Mouse (Mus musculus) naive thymus-derived CD4-positive, alpha-beta T cell, adult 2 months (primary cell): ENCODE measurements around the gene Adgrl1.
"Not testable (repeated sequence)": the region's sequence is repeated elsewhere in the genome, so short reads cannot be mapped to it uniquely, and the experiment has no call there.

Experiments used
- DNase-seq: peaks from one replicate; pipeline ENCODE4 v3.0.0-alpha.2; 2011; ENCODE audit warnings: low read depth

Gene Adgrl1

DNA sequence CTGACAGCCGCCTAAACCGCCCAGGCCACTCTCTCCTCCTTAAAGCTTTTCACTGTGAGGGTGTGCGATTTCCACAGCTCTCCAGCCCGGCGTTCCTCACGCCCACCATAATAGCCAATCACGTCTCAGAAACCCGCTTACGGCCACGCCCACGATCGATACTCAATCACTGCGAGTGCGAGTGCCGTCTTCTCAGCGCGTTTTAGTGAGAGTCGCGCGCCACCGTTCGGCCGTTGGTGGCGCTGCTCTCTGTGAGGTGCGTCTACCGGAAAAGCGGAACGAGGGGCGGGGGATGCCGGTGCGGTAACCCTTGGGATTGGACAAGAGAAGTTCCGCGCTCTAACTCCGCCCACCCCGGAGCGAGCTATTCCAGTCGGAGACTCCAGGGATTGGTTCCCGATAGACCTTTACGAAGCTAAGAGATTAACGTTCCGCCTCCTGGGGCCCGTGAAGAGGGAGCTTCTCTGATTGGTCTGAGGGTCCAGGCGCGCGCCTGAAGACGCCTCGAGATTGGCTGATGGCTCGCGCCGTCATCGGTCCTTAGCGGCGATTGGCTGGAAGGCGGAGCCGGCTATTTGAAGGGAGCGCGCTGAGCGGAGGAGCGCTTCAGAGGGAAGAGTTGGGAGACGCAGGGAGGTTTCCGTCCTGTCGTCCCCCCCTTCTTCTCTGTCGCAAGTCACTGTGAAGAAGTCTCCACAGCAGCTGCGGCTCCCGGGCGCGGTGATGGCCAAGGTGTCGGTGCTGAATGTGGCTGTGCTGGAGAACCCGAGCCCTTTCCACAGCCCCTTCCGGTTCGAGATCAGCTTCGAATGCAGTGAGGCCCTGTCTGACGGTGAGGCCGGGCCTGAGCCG is 55.4 kb downstream of the Adgrl1 start, which contains the start of the genes Gm10644 and Asf1b:
Gm10644 (minus strand) TSS at position 100 of the 852 bp plus-strand sequence.
Asf1b (plus strand) TSS at position 402 of the 852 bp plus-strand sequence.
- DNase-seq: peak; percentile 99

GRCm38 (mm10) chr8:83955958-83956218 is 56.0 kb downstream of the Adgrl1 start:
- no peak for DNase-seq

GRCm38 (mm10) chr8:83956789-83957188 is 56.9 kb downstream of the Adgrl1 start:
- DNase-seq: peak; percentile 63

GRCm38 (mm10) chr8:83964015-83964765 is 64.3 kb downstream of the Adgrl1 start:
- DNase-seq: no peak

- no peak for DNase-seq
Measured at GRCm38 (mm10) chr8:83967701-83968100, 67.8 kb downstream of the Adgrl1 start.

DNA sequence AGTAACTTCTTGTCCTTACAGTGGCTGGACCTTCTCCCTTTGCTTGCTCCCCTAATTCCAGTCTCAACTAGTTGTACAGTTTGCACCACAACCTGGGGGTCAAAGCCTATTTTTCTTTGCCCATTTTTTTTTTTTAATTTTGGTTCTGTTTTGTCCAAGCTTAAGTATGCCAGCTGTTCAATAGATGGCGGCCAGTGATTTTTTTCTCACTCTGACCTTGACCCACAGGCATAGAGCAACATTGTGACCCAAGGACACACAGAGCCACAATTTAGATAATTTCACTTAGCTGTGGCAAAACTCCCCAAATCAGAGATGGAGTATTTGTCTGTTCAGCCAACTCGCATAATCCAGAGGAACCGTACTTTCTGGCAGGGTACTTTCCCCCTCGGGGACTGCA is 71.2 kb downstream of the Adgrl1 start:
- no peak for DNase-seq

DNA sequence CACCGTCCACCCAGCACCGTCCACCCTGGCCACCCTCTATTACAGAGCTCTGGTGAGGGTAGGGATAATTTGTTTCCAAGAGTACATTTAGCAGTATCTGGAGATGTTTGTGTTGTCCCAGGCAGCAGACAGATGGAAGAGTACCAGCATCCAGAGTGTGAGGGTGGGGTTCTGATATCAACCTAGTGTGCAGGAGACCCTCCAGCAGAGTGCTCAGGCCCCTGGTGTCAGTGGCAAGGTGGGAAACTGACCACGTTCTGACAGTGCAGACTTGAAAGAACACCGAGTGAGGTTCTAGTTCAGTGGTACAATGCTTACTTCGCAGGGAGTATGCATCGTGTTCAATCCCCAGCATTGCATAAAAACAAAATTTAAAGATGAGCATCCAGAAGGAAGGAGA is 71.8 kb downstream of the Adgrl1 start:
- DNase-seq: no peak

DNA sequence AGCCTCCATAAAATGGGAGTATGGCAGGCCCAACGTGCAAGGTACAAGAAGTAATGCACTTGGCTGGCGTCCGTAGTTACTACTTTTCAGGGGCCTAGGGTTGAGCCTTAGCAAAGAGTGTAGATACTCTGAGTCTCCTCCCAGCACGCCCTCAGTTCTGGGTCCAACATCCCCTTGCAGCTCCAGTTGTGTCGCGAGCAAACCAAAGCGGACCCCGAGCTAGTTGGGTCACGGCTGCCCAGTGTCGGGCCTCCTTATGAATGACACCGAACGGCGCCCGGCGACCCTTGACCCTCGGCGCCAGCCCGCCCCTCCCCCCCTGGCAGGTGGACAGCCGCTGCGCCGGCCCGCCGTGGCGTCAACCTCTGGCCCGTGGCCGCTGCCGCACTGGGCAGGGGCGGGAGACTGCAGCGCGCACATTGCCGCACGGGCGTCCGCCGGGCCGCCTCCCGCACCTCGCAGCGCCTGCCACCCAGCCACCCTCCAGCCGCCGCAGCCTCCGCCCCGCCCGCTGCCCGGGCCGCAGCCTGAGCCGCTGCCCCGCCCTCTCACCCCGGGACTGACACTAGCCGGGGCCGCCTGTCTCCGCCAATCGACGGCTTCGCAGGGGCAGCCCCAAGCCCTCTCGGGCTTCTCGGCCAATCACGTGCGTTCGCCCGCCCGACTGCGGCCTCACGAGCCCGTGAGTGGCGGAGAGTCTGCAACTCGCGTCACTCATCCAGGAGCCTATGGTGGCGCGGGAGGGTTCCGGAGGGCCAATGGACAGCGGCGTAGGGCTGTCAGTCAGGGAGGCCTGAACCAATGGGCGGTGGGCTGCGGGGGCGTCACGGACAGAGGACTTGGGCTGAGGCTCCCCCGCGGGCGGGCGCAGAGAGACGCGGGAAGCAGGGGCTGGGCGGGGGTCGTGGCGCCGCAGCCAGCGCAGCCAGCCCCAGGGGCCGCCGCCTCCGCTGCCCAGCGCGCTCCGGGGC is 72.5 kb downstream of the Adgrl1 start, which contains the start of gene Prkaca:
Prkaca (plus strand) TSS at position 844 of the 971 bp plus-strand sequence.
- peak; percentile 97 for DNase-seq

DNA sequence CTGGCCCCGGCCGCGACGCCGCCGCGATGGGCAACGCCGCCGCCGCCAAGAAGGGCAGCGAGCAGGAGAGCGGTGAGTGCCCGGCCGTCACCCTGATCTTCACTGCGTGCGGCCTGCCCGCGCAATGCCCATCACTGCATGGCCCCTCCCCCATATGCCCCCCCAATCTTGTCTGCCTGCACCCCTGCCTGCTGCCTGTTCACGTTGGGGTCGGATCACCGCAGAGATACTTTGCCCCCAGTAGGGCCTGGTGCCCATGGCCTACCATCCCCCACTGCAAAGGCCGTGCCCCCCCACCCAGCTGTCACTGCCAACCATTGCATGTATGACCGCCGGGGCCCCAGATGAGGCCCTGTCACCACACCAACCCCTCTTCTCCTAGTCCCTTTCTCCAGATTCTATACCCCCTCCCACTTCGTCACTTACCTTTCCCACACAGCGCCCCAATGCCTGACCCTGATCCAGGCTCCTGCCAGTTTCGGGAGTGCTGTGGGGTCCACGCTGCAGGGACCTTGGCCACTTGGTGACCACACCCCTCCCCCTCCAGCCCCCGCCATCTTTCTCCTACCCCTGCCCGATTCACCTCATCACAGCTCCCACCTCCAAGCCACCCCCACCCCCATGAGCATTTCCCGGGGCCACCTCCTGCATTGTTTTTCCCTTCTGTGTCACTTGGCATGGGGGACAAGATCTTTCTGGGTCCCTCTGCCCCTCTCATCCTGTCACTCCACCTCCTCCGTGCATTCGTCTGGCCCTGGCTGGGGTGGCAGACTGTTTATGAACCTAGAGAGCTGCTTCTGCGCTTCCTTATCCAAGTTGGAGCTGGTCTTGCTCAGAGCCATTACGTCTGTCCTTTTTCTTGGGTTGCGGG is 73.5 kb downstream of the Adgrl1 start:
- peak; percentile 23 for DNase-seq

DNA sequence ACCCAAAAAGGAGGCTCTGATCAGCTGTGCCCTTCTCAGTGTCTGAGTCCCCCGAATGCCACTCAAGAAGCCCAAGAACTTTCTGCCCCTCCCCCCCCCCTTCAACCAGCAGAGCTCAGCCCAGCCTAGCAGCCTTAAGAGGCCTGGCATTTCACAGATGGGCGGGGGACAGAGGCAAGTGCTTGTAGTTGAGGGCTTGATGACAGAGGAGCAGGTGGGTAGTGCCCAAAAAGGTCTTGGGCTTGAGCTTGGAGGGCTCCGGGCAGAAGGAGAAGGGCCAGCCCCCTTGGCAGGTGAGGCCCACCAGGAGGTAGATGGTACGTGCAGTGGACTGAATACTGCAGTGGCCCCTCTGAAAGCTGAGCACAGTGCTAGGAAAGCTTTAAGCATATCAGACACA is 74.6 kb downstream of the Adgrl1 start:
- no peak for DNase-seq

GRCm38 (mm10) chr8:83976101-83976630 is 76.3 kb downstream of the Adgrl1 start:
- peak; percentile 74 for DNase-seq

- peak; percentile 42 for DNase-seq
Measured at GRCm38 (mm10) chr8:83976779-83977350, 77.0 kb downstream of the Adgrl1 start.

DNA sequence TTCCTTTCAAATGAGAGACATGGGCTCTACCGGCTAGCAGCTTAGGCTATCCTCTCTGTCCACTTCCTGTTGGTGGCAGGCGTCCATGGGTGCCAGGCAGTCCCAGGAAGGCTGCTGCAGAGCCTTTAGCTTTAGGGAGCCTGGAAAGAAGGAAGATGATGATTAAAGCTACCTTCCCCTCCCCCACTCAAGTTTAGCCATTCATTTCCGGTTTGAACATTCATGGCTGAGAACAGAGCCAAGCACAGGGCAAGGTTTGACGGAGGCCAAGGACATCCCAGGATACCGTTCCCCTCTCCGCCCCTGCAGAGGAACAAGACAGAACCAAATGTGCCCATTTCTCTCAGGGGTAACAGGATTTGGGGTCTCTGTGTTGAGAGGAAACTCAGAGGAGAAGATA is 77.7 kb downstream of the Adgrl1 start:
- DNase-seq: peak; percentile 26

GRCm38 (mm10) chr8:83978200-83978599 is 78.3 kb downstream of the Adgrl1 start:
- DNase-seq: no peak

GRCm38 (mm10) chr8:83980250-83980649 is 80.3 kb downstream of the Adgrl1 start:
- DNase-seq: no peak

GRCm38 (mm10) chr8:83980845-83981244 is 80.9 kb downstream of the Adgrl1 start:
- DNase-seq: no peak

DNA sequence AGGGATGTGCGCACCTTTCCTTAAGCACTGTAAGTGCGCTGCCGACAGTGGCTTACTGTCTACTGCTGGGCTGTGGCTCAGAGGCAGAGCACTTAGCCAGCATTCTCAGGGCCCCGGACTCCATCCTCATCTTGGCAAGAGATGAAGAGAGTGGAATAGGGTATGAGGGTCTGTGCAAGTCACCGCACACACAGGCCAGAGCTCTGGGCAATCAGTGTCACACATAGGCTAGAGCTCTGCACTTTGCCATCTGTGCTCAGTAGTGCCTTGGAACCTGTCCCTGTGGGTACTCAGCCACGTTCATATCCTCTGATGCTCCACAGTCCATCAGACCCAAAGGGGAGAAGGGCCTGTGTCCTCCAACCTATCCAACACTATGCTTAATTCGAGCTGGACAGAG is 81.6 kb downstream of the Adgrl1 start:
- no peak for DNase-seq

- DNase-seq: no peak
Measured at GRCm38 (mm10) chr8:83982449-83982848, 82.5 kb downstream of the Adgrl1 start.

- not testable (repeated sequence) for DNase-seq
Measured at GRCm38 (mm10) chr8:83983222-83983621, 83.3 kb downstream of the Adgrl1 start.

DNA sequence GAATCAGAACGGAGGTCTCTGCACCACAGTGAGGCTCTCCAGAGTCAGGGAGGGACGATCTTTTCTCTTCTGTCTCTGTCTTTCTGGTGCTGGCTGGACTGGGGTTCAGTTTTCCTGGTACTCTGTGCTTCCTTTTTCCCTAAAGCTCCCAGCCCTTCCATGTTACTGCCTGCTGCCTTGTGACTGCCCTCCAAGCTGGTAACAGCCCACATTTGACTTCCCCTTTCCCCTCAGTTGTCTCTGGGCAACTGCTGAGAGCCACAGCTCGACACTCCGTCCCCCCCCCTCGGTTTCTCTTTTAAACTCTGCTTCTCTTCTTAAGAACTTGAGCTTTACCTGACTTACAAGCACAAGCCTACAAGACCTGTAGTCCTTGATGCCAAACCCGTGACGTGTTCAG is 89.3 kb downstream of the Adgrl1 start:
- no peak for DNase-seq
